Mouse (Mus musculus) monocyte, adult 2 months (primary cell): ENCODE measurements at regions not wholly inside any gene's neighbourhood (a gene's known extent, or its start where the extent isn't known, plus 50 kb on each side); places are given as distances from the start of the nearest gene placed in this dataset.

Experiments used
- DNase-seq, 2 experiments: peaks; one replicate each; pipeline ENCODE4 v3.0.0; 2022; ENCODE audit warnings: low spot score in 2 of 2, low read depth in 1 of 2

- DNase-seq: no peak
These were observed 1271.2 kb downstream of the Synb start for GRCm38 (mm10) chr14:68022925-68023324.

- DNase-seq: no peak
These were observed 1272.9 kb downstream of the Synb start for GRCm38 (mm10) chr14:68021240-68021639.

GRCm38 (mm10) chr14:68020769-68021168 lies 1273.3 kb downstream of the Synb start:
- DNase-seq: no peak

GRCm38 (mm10) chr14:68018686-68019085 lies 1275.4 kb downstream of the Synb start:
- DNase-seq: no peak

- DNase-seq: no peak
These were observed 1297.2 kb downstream of the Synb start for GRCm38 (mm10) chr14:67996790-67997417.

- DNase-seq: no peak
These were observed 1300.5 kb downstream of the Synb start for GRCm38 (mm10) chr14:67993611-67994051.

- peak in 1 of 2 experiments; percentile 1 for DNase-seq
These were observed 1301.0 kb downstream of the Synb start for GRCm38 (mm10) chr14:67993142-67993541.

GRCm38 (mm10) chr14:67992088-67992487 lies 1302.0 kb downstream of the Synb start:
- DNase-seq: no peak

GRCm38 (mm10) chr14:67990271-67990670 lies 1303.8 kb downstream of the Synb start:
- no peak for DNase-seq
